Mouse (Mus musculus): ENCODE results near the gene Kalrn. TPM values are rescaled to one million over a fixed set of nuclear protein-coding genes. Genes with fewer than 3 reads are reported as not detected.

Gene Kalrn
- polyA plus RNA-seq, 1 experiment = 0.15 TPM

DNA sequence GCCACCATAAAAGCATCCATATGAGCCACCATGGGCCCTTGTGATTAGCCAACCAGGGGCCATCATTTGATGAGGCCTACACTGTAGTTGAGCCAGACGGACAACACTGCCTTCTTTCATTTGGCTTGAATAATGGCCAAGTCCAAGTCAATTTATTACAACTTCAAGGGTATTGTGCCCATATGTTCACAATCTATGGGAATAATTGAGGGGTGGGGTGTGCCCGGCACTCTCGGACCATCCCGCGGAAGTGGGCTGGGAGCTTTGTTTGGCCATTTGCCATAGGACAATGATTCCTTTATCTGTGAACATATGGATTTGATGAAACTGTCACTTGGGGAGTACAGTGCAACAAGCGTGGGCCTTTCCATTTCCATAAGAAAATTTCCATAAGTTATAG lies 89.6 kb downstream of the Kalrn start:
- H3K36me3 ChIP-seq (ENCODE audit: control insufficient read depth) = no peaks in the 10 kb centered on the region
- H3K4me3 ChIP-seq (replicated peaks) = no peak overlapping the region
- no peaks in the 10 kb centered on the region for H3K27me3 ChIP-seq (ENCODE audit: control insufficient read depth)
- H3K4me1 ChIP-seq (ENCODE audit: control insufficient read depth) = no peaks in the 10 kb centered on the region
- TF ChIP-seq GATA1 (IDR thresholded peaks at IDR 0.05; ENCODE audit: low read length) = no peak
- TF ChIP-seq TAL1 (IDR thresholded peaks at IDR 0.05; ENCODE audit: low read length) = no peak
- H3K9me3 ChIP-seq (ENCODE audit: control insufficient read depth, low read length) = no peaks in the 10 kb centered on the region

DNA sequence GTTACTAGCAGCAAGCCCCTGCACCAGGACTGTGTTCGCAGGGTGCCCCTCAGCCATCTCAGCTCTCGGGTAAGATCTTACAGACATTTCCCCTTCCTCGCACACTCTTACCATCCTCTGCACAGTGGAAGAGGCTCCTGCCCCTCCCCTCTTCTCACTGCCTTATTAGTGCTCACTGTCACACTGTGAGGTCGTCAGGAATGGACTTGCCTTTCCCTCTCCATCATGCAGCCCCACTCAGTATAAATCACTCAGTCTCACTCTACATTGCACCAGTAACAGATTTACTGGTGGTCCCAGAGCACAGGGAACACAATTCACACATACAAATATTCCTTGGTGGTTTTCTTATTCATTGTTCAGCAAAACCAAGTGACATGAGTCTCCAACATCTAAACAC lies 98.6 kb downstream of the Kalrn start:
- H3K27me3 ChIP-seq (ENCODE audit: control insufficient read depth) = no peaks in the 10 kb centered on the region
- no peak overlapping the region for H3K4me3 ChIP-seq (replicated peaks)
- H3K9me3 ChIP-seq (ENCODE audit: control insufficient read depth, low read length) = no peaks in the 10 kb centered on the region
- H3K4me1 ChIP-seq (ENCODE audit: control insufficient read depth) = no peaks in the 10 kb centered on the region
- no peak for TF ChIP-seq TAL1 (IDR thresholded peaks at IDR 0.05; ENCODE audit: low read length)
- TF ChIP-seq GATA1 (IDR thresholded peaks at IDR 0.05; ENCODE audit: low read length) = no peak
- no peaks in the 10 kb centered on the region for H3K36me3 ChIP-seq (ENCODE audit: control insufficient read depth)

GRCm38 (mm10) chr16:34473891-34474290 lies 99.4 kb downstream of the Kalrn start:
- TF ChIP-seq TAL1 (IDR thresholded peaks at IDR 0.05; ENCODE audit: low read length) (no peak), GATA1 (IDR thresholded peaks at IDR 0.05; ENCODE audit: low read length) (no peak)
- no peaks in the 10 kb centered on the region for H3K27me3 ChIP-seq (ENCODE audit: control insufficient read depth)
- no peaks in the 10 kb centered on the region for H3K36me3 ChIP-seq (ENCODE audit: control insufficient read depth)
- H3K4me1 ChIP-seq (ENCODE audit: control insufficient read depth) = no peaks in the 10 kb centered on the region
- no peaks in the 10 kb centered on the region for H3K9me3 ChIP-seq (ENCODE audit: control insufficient read depth, low read length)
- H3K4me3 ChIP-seq (replicated peaks) = no peak overlapping the region

GRCm38 (mm10) chr16:34471441-34471840 lies 101.9 kb downstream of the Kalrn start:
- TF ChIP-seq GATA1 (IDR thresholded peaks at IDR 0.05; ENCODE audit: low read length) = no peak
- TF ChIP-seq TAL1 (IDR thresholded peaks at IDR 0.05; ENCODE audit: low read length) = no peak
- no peaks in the 10 kb centered on the region for H3K9me3 ChIP-seq (ENCODE audit: control insufficient read depth, low read length)
- H3K4me1 ChIP-seq (ENCODE audit: control insufficient read depth) = no peaks in the 10 kb centered on the region
- no peaks in the 10 kb centered on the region for H3K27me3 ChIP-seq (ENCODE audit: control insufficient read depth)
- H3K4me3 ChIP-seq (replicated peaks) = no peak overlapping the region
- no peaks in the 10 kb centered on the region for H3K36me3 ChIP-seq (ENCODE audit: control insufficient read depth)

- Histone ChIP-seq H3K36me3 (ENCODE audit: control insufficient read depth) (no peaks in the 10 kb centered on the region), H3K4me1 (ENCODE audit: control insufficient read depth) (no peaks in the 10 kb centered on the region), H3K4me3 (replicated peaks) (no peak overlapping the region), H3K27me3 (ENCODE audit: control insufficient read depth) (no peaks in the 10 kb centered on the region), H3K9me3 (ENCODE audit: control insufficient read depth, low read length) (no peaks in the 10 kb centered on the region)
- TF ChIP-seq GATA1 (IDR thresholded peaks at IDR 0.05; ENCODE audit: low read length) (no peak), TAL1 (IDR thresholded peaks at IDR 0.05; ENCODE audit: low read length) (no peak)
Observed at GRCm38 (mm10) chr16:34470343-34470742, 103.0 kb downstream of the Kalrn start.

DNA sequence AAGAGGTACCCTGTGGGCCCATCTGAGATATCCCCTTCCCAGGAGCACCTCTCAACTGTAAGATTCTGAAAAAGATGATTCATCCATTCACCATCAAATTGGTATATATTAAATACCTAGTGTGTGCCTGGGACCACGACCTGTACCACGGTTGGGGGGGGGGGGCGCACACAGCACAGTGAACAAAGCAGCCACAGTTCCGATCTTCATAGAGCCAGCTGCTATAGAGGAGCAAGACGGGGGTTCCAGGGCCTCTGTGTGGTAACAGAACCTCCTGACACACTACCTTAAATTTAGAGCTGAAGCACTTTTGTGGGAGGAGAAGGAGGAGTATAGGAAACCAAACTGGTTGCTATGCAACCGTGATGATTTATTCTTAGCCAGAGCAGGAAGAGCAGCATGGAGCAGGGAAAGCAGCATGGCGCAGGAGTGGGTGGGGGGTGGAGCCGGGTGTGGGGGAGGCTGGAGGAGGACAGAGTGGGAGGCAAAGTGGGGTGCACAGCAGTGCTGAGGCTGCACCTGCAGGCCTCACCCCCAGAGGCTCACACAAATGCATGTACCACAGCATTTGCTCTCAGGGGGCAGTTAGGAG lies 104.0 kb downstream of the Kalrn start:
- H3K36me3 ChIP-seq (ENCODE audit: control insufficient read depth) = no peaks in the 10 kb centered on the region
- TF ChIP-seq GATA1 (IDR thresholded peaks at IDR 0.05; ENCODE audit: low read length) (no peak), TAL1 (IDR thresholded peaks at IDR 0.05; ENCODE audit: low read length) (no peak)

GRCm38 (mm10) chr16:34466649-34467048 lies 106.7 kb downstream of the Kalrn start:
- H3K9me3 ChIP-seq (ENCODE audit: control insufficient read depth, low read length) = no peaks in the 10 kb centered on the region
- H3K4me3 ChIP-seq (replicated peaks) = no peak overlapping the region
- no peaks in the 10 kb centered on the region for H3K27me3 ChIP-seq (ENCODE audit: control insufficient read depth)
- TF ChIP-seq GATA1 (IDR thresholded peaks at IDR 0.05; ENCODE audit: low read length) = no peak
- no peak for TF ChIP-seq TAL1 (IDR thresholded peaks at IDR 0.05; ENCODE audit: low read length)
- no peaks in the 10 kb centered on the region for H3K36me3 ChIP-seq (ENCODE audit: control insufficient read depth)
- H3K4me1 ChIP-seq (ENCODE audit: control insufficient read depth) = no peaks in the 10 kb centered on the region

More for the DNA sequence above, 104.0 kb downstream of the Kalrn start:
- no peaks in the 10 kb centered on the region for H3K9me3 ChIP-seq (ENCODE audit: control insufficient read depth, low read length)
- H3K4me1 ChIP-seq (ENCODE audit: control insufficient read depth) = no peaks in the 10 kb centered on the region
- no peak overlapping the region for H3K4me3 ChIP-seq (replicated peaks)
- no peaks in the 10 kb centered on the region for H3K27me3 ChIP-seq (ENCODE audit: control insufficient read depth)

- no peaks in the 10 kb centered on the region for H3K4me1 ChIP-seq (ENCODE audit: control insufficient read depth)
- H3K36me3 ChIP-seq (ENCODE audit: control insufficient read depth) = no peaks in the 10 kb centered on the region
- no peaks in the 10 kb centered on the region for H3K27me3 ChIP-seq (ENCODE audit: control insufficient read depth)
- no peaks in the 10 kb centered on the region for H3K9me3 ChIP-seq (ENCODE audit: control insufficient read depth, low read length)
- no peak for TF ChIP-seq GATA1 (IDR thresholded peaks at IDR 0.05; ENCODE audit: low read length)
- TF ChIP-seq TAL1 (IDR thresholded peaks at IDR 0.05; ENCODE audit: low read length) = no peak
- H3K4me3 ChIP-seq (replicated peaks) = no peak overlapping the region
Observed at GRCm38 (mm10) chr16:34456314-34456713, 117.0 kb downstream of the Kalrn start.

DNA sequence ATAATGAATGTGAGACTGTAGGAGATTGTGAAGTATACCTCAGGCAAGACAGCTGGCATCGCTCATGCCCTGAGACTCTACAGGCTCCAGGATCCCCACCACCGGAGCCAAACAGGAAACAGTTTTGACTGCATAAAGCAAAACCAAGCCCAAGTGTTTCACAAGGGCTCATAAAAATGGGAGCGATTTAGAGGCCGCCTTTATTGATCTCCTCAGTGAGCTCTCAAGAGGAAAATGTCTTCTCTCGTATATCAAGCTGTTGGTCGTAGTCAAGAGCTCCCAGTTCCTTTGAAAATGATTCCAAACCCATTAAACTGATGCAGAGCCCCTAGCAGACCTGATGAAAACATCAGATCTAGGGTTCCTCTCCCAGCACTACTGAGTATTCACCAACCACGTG lies 127.7 kb downstream of the Kalrn start:
- Histone ChIP-seq H3K9me3 (ENCODE audit: control insufficient read depth, low read length) (no peaks in the 10 kb centered on the region), H3K4me1 (ENCODE audit: control insufficient read depth) (no peaks in the 10 kb centered on the region), H3K36me3 (ENCODE audit: control insufficient read depth) (no peaks in the 10 kb centered on the region), H3K4me3 (replicated peaks) (no peak overlapping the region), H3K27me3 (ENCODE audit: control insufficient read depth) (no peaks in the 10 kb centered on the region)
- TF ChIP-seq TAL1 (IDR thresholded peaks at IDR 0.05; ENCODE audit: low read length) (no peak), GATA1 (IDR thresholded peaks at IDR 0.05; ENCODE audit: low read length) (no peak)

DNA sequence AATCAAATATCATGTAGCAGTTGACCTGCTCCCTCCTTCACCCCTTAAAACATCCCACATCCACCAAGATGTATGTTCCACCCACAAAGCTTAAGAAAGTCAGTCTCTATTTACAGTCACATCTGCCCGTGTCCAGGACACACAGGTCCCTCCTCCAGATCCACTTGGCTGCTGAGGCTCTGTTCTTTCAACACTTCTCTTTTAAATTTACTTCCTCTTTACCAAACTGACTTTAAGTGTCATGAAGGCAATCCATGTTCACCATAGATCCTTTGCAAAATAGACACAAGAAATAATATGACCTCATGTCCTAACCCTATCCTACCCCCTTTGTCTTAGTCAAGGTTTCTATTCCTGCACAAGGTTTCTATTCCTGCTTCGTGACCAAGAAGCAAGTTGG lies 131.6 kb downstream of the Kalrn start:
- no peaks in the 10 kb centered on the region for H3K36me3 ChIP-seq (ENCODE audit: control insufficient read depth)
- H3K27me3 ChIP-seq (ENCODE audit: control insufficient read depth) = no peaks in the 10 kb centered on the region
- H3K4me3 ChIP-seq (replicated peaks) = no peak overlapping the region
- no peaks in the 10 kb centered on the region for H3K4me1 ChIP-seq (ENCODE audit: control insufficient read depth)
- TF ChIP-seq TAL1 (IDR thresholded peaks at IDR 0.05; ENCODE audit: low read length) (no peak), GATA1 (IDR thresholded peaks at IDR 0.05; ENCODE audit: low read length) (no peak)
- H3K9me3 ChIP-seq (ENCODE audit: control insufficient read depth, low read length) = no peaks in the 10 kb centered on the region
